Mouse (Mus musculus) limb, embryonic 11.5 days (tissue): ENCODE data around the gene Hspa1b. TPM values are rescaled to one million over a fixed set of nuclear protein-coding genes. Genes with fewer than 3 reads are reported as not detected.
"Not testable (repeated sequence)": the region's sequence is repeated elsewhere in the genome, so short reads cannot be mapped to it uniquely, and the experiment has no call there.

Experiments
- ATAC-seq: fragments of 200-750 bp; cut with Nextera tagmentation; 2 replicates; pipeline ENCODE4 v1.8.0; 2017; ENCODE audit warnings: low read depth; ENCODE audit not compliant: insufficient number of reproducible peaks, low FRiP score, low TSS enrichment
- DNase-seq: peaks from one replicate; pipeline ENCODE4 v3.0.0-alpha.2; 2015; ENCODE audit warnings: low spot score
- H3K27ac ChIP-seq: fragments of 300-500 bp; sonication (generic); replicated peaks from 2 replicates; pipeline ENCODE4 v1.5.1; 2014; ENCODE audit warnings: low read depth, mild to moderate bottlenecking, low read length
- H3K27me3 ChIP-seq: fragments of 300-500 bp; sonication (generic); 2 replicates; pipeline ENCODE4 v1.6.1; 2014; ENCODE audit warnings: mild to moderate bottlenecking, low read length, mixed read lengths; ENCODE audit not compliant: control insufficient read depth, insufficient read depth
- H3K36me3 ChIP-seq: fragments of 300-500 bp; sonication (generic); 2 replicates; pipeline ENCODE4 v1.6.1; 2014; ENCODE audit warnings: mild to moderate bottlenecking, low read length, moderate library complexity, mixed read lengths; ENCODE audit not compliant: control insufficient read depth, insufficient read depth
- H3K4me1 ChIP-seq: fragments of 300-500 bp; sonication (generic); 2 replicates; pipeline ENCODE4 v1.6.1; 2014; ENCODE audit warnings: low read length, mixed read lengths; ENCODE audit not compliant: control insufficient read depth, insufficient read depth
- H3K4me2 ChIP-seq: fragments of 300-500 bp; sonication (generic); 2 replicates; pipeline ENCODE4 v1.6.1; 2014; ENCODE audit warnings: low read depth, mild to moderate bottlenecking, moderate library complexity; ENCODE audit not compliant: severe bottlenecking
- H3K4me3 ChIP-seq: fragments of 300-500 bp; sonication (generic); 2 replicates; pipeline ENCODE4 v1.5.1; 2014; ENCODE audit warnings: low read depth, low read length
- H3K9ac ChIP-seq: fragments of 300-500 bp; sonication (generic); 2 replicates; pipeline ENCODE4 v1.6.1; 2014; ENCODE audit warnings: mild to moderate bottlenecking, low read length
- H3K9me3 ChIP-seq: fragments of 300-500 bp; sonication (generic); 2 replicates; pipeline ENCODE4 v1.6.1; 2016; ENCODE audit warnings: low read length; ENCODE audit not compliant: control insufficient read depth
- WGBS: fragments of 180-500 bp; shearing (Covaris S2); extraction: QIAGEN DNeasy Blood & Tissue Kit; methylation state at CpG from one replicate; pipeline ENCODE4 v1.1.7; 2014; 5-methylcytosine and 5-hydroxymethylcytosine counted together
- polyA plus RNA-seq: library from polyadenylated mRNA; unstranded; fragments of >200 nt; fragmentation: Nextera tagmentation; extraction: Ambion mirVana; gene quantifications from 2 replicates; pipeline ENCODE4 v1.2.1, GENCODE M21; 2014

The Hspa1b gene
- polyA plus RNA-seq, 1 experiment from 2014 or later = 0.43 TPM

DNA sequence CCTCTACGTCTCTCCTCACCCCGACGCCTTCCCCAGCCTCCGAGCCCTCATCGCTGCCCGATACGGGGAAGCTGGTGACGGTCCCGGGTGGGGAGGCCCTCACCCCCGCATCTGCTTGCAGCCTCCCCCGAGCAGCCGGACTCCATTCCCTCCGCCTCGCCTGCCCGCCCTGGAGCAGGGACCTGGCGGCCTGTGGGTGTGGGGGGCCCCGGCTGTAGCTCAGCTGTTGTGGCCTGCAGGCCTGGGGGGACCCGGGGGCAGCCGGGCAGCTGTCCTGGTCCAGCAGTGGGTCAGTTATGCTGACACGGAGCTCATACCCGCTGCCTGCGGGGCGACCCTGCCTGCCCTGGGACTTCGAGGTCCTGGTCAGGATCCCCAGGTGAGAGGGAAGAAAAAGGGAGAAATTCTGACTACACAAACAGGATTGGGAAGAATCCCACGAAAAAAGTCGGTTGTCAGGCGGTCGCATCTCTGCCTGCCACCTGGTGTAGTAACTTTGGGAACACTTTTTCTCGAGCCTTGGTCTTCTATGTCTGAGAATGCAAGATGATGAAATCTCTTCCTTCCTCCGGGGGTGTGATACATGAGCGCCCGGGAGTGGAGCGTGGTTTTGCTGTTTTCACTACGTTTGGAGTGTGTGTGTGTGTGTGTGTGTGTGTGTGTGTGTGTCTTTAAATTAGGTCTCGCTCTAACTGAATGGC is 42.6 kb upstream of the Hspa1b start:
- under 1% methylated on average over 34 of the region's 35 CpGs for WGBS
- DNase-seq (peak; percentile 41), ATAC-seq (peak; percentile 1; the same call in 1 of the 2 replicates)
- H3K27ac ChIP-seq = peak overlapping the region; percentile 94
- no peaks in the 10 kb centered on the region for H3K9me3 ChIP-seq
- H3K4me1 ChIP-seq = peaks cover 16% of the 10 kb centered on the region
- H3K9ac ChIP-seq = peak overlapping the region; percentile 91
- H3K27me3 ChIP-seq = no peaks in the 10 kb centered on the region
- peak overlapping the region; percentile 82 for H3K4me2 ChIP-seq
- H3K4me3 ChIP-seq = peak overlapping the region; percentile 70
- peaks cover 28% of the 10 kb centered on the region for H3K36me3 ChIP-seq

DNA sequence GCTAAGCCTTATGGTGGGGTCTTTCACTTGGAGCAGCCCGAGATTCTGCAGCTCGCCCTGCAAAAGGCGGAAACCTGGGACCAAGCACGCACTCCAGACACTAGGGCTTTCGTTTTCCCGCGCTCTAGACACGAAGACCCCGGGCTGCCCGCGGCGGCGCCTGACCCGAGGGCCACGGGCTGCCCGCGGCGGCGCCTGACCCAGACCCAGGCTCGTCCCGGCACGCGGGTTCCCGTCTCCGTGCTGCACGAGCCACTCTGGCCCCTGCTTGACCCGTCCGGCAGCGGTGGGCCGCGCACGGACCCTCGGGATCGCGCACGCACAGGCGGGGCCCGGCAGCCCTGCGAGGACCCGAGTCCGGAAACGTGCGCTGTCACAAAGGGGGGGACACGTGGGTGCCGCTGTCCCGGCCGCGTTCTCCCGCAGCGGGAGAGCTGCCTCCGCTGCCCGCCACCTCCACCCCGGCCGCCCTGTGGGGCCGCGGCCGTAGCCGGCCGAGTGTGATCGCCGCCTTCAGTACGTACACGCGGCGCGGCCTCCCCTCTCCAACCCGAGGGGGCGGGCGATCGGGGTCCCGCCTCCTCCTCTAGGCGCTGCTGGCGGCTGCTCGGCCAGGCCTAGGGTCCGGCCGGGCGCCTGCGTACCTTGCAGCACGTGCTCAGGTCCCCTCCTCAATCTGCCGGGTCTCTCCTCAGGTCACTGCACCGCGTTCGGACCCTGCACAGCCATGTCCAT is 41.8 kb upstream of the Hspa1b start, which contains the start of gene Vars:
Vars (plus strand) TSS at position 271 of the 735 bp plus-strand sequence.
- under 1% methylated on average over 68 of the region's 83 CpGs for WGBS
- H3K4me1 ChIP-seq = peaks cover 16% of the 10 kb centered on the region
- no peaks in the 10 kb centered on the region for H3K27me3 ChIP-seq
- peak; percentile 90 for ATAC-seq
- peak within 1 kb of the TSS; percentile 70 for H3K4me3 ChIP-seq
- DNase-seq = peak; percentile 97
- peak within 1 kb of the TSS; percentile 91 for H3K9ac ChIP-seq
- H3K9me3 ChIP-seq = no peaks in the 10 kb centered on the region
- H3K27ac ChIP-seq = peak within 1 kb of the TSS; percentile 94
- peak within 1 kb of the TSS; percentile 82 for H3K4me2 ChIP-seq
- peaks cover 25% of the 10 kb centered on the region for H3K36me3 ChIP-seq

DNA sequence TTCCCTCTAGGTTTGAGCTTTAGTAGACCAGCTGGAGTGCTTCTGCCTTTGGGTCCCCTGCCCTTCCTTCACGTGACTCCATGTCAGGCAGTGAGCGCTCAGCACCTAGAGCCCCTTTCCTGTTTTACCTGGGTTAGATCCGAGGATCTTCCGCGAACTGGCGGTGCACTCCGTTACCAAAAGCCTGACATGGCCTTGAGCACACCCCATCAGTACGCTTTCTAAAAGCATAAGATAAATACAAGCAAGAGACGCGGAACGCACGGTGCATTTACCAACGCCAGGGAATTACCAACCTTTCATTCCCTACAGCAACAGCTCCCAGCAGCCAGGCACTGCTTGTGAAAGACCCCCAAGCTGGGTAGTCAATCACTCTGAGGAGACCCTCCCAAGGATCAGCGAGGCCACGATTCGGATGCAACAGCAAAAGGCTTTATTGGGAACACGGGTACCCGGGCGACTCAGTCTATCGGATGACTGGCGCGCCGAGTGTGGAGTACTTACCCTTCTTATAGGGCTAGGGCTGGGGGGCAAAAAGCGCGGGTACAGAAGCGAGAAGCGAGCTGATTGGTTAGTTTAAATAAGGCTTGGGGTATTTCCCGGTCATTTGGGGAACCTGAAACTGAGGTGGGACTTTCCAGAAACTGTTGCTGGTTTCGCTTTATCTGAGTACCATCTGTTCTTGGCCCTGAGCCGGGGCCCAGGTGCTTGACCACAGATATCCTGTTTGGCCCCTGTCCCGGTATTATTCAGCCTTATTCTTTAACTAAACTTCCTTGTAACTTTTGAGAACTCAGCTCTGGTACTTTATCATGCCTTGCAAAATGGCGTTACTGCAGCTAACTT is 41.1 kb upstream of the Hspa1b start:
- peak; percentile 60 for DNase-seq
- H3K4me1 ChIP-seq = peaks cover 16% of the 10 kb centered on the region

DNA sequence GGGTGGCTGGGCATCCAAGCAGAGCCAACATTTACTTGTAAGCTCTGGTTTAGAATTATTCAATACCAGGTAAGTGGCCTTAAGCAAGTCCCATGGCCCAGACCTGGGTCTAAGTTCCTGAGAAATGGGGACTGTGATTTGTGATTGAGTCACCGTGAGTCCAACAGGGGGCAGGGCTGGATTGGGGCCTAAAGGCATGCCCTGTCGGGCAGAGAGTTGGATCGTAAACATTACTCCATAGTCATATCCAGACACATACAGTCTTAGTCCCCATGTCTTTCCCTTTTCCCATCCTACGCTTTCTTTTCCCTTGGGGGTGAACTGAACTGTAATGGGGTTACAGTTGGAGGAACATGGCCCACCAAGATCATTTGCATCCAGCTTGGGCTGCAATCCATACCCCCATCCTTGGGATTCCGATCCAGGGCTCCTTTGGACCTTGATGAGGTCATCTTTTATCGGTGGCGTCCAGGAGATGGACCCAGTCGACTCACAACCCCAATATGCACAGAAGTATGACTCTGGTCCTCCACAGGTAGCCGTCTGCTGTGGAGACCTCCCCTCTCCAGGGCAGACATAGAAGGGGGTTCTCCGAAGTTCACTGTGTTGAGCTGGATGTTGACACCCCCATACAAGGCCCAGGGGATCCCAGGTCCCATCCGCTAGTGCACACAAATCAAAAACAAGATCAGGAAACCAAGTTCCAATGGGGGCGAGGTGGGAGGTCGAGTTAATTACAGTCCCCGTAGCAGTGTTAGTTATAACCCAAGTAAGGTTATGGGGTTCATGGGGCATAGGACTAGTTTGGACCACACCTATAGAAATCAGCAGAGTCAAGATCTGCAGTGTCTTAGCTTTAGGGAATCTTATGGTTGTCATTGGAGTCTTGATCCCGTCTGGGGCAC is 39.7 kb upstream of the Hspa1b start:
- peaks cover 16% of the 10 kb centered on the region for H3K36me3 ChIP-seq
- no peaks in the 10 kb centered on the region for H3K9me3 ChIP-seq
- no peak for ATAC-seq
- H3K4me3 ChIP-seq = no peak overlapping the region
- no peak overlapping the region for H3K9ac ChIP-seq
- no peaks in the 10 kb centered on the region for H3K27me3 ChIP-seq
- no peak overlapping the region for H3K27ac ChIP-seq
- H3K4me1 ChIP-seq = peaks cover 16% of the 10 kb centered on the region
- no peak for DNase-seq
- peak overlapping the region; percentile 40 for H3K4me2 ChIP-seq
- WGBS = 95% methylated on average over 15 of the region's 15 CpGs

More for the DNA sequence above, 41.1 kb upstream of the Hspa1b start:
- H3K9me3 ChIP-seq, ATAC-seq, H3K27me3 ChIP-seq: not testable (repeated sequence)
- peak overlapping the region; percentile 94 for H3K27ac ChIP-seq
- peaks cover 19% of the 10 kb centered on the region for H3K36me3 ChIP-seq
- H3K4me3 ChIP-seq = peak overlapping the region; percentile 70
- 27% methylated on average over 29 of the region's 32 CpGs for WGBS
- H3K9ac ChIP-seq = peak overlapping the region; percentile 91
- H3K4me2 ChIP-seq = peak overlapping the region; percentile 82

DNA sequence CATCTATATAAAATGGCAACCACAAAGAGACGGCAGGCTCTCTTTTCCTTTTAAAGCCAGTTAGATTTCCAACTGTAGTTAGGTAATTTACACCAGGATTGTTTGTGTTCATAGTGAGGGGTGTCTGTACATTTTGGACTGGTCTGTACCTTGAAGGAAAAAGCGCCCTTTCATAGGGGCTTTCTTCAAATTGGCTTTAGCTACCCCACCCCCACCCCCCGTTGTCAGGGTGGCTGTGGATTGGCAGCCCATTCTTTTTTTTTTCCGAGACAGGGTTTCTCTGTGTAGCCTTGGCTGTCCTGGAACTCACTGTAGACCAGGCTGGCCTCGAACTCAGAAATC is 38.1 kb upstream of the Hspa1b start:
- ATAC-seq (no peak), DNase-seq (no peak)
- H3K27me3 ChIP-seq = no peaks in the 10 kb centered on the region
- whole genome bisulfite sequencing = 95% methylated on average over 5 of the region's 5 CpGs
- peaks cover 16% of the 10 kb centered on the region for H3K36me3 ChIP-seq
- H3K9me3 ChIP-seq = no peaks in the 10 kb centered on the region
- H3K9ac ChIP-seq = no peak overlapping the region
- peaks cover 3% of the 10 kb centered on the region for H3K4me1 ChIP-seq
- H3K4me3 ChIP-seq = no peak overlapping the region
- H3K27ac ChIP-seq = no peak overlapping the region
- 0 out of 2 replicates have a peak overlapping the region, but pooled peaks have one; percentile 17 for H3K4me2 ChIP-seq

DNA sequence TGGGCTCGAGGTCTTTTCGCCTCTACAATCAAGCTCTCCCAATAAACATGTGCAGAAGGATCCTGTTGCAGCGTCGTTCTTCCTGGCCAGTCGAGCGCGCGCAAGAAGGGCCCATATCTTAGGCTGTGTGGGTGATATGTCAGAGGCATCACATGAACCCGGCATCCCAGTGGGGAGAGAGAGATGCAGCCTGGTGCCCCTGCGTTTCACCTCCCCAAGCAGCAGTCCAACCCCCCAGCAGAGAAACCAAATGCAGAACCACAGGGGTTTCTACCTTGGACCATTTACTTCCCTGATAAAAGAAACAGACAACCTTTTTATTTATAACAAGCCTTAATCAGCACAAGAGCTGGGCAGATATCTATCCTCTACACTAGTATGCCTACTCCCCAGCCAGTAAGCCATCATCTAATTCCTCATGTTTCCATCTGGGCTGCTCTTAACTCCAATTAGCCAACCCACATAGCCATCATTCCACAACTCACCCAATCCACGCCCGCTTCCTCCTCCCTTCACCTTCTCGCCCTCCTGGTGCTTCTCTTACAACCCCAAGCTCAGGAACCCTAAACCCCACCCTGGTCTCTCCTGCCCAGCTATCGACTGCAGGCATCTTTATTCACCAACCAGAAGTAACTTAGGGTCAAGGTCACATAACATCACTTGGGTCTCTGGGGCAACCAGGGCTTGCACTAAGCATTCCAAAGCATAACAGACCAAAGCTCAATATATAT is 37.5 kb upstream of the Hspa1b start:
- 93% methylated on average over 12 of the region's 14 CpGs for WGBS
- H3K9ac ChIP-seq = no peak overlapping the region

DNA sequence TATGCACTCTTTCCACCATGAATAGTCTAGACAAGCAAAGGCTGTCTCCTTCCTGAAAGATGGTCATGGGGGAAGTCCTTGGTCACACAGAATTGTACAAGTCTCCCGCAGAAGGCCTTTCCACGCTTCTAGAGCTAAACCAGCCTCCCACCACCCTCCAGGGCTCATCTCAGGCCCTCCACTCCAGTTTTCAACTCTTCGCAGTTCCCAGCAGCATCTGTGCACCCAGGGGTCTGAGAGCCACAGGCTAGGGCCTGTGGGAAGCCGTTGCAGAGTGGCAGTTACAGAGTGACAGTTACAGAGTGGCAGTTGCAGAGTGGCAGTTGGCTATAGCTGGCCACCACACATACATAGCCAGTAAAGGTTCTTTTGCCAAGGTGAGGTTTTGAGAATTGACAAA is 36.9 kb upstream of the Hspa1b start:
- DNase-seq, H3K27ac ChIP-seq, H3K9me3 ChIP-seq, H3K4me3 ChIP-seq, ATAC-seq, H3K27me3 ChIP-seq, H3K4me2 ChIP-seq, H3K4me1 ChIP-seq, H3K9ac ChIP-seq: not testable (repeated sequence)
- peaks cover 20% of the 10 kb centered on the region for H3K36me3 ChIP-seq
- 96% methylated on average over 4 of the region's 4 CpGs for WGBS

More for the DNA sequence above, 37.5 kb upstream of the Hspa1b start:
- ATAC-seq (no peak), DNase-seq (no peak)
- peaks cover 16% of the 10 kb centered on the region for H3K36me3 ChIP-seq
- no peaks in the 10 kb centered on the region for H3K27me3 ChIP-seq
- H3K4me2 ChIP-seq = peak overlapping the region; percentile 17; the same call in 1 of the 2 replicates
- H3K4me1 ChIP-seq = peaks cover 3% of the 10 kb centered on the region; the same call in 1 of the 2 replicates
- H3K4me3 ChIP-seq = no peak overlapping the region
- no peak overlapping the region for H3K27ac ChIP-seq
- no peaks in the 10 kb centered on the region for H3K9me3 ChIP-seq
